Mouse (Mus musculus): ENCODE measurements around the gene Cops3. TPM values are rescaled to one million over a fixed set of nuclear protein-coding genes. Genes with fewer than 3 reads are reported as not detected.

Gene Cops3
- polyA plus RNA-seq, 1 experiment from 2014 or later = 214 TPM

- Histone ChIP-seq H3K9ac (no peak overlapping the region), H3K4me2 (replicated peaks) (no peak overlapping the region), H3K27me3 (replicated peaks) (no peaks in the 10 kb centered on the region), H3K27ac (no peak overlapping the region), H3K4me3 (no peak overlapping the region), H3K4me1 (no peaks in the 10 kb centered on the region), H3K9me3 (no peaks in the 10 kb centered on the region), H3K36me3 (peaks cover 94% of the 10 kb centered on the region)
- ATAC-seq (ENCODE audit: low FRiP score, low read depth) = no peak
- 96% methylated on average over 2 of the region's 2 CpGs for WGBS
Observed at GRCm38 (mm10) chr11:59772291-59772690, 67.3 kb downstream of the Cops3 start.

GRCm38 (mm10) chr11:59770753-59771152 lies 68.9 kb downstream of the Cops3 start:
- H3K27ac ChIP-seq = no peak overlapping the region
- no peaks in the 10 kb centered on the region for H3K9me3 ChIP-seq
- peaks cover 93% of the 10 kb centered on the region for H3K36me3 ChIP-seq
- H3K27me3 ChIP-seq (replicated peaks) = no peaks in the 10 kb centered on the region
- no peak for ATAC-seq (ENCODE audit: low FRiP score, low read depth)
- 93% methylated on average over 7 of the region's 7 CpGs for WGBS
- H3K4me3 ChIP-seq = no peak overlapping the region
- no peak overlapping the region for H3K4me2 ChIP-seq (replicated peaks)
- H3K4me1 ChIP-seq = no peaks in the 10 kb centered on the region
- H3K9ac ChIP-seq = no peak overlapping the region

- ATAC-seq (ENCODE audit: low FRiP score, low read depth) = no peak
- Histone ChIP-seq H3K27ac (no peak overlapping the region), H3K27me3 (replicated peaks) (no peaks in the 10 kb centered on the region), H3K9ac (no peak overlapping the region), H3K9me3 (no peaks in the 10 kb centered on the region), H3K4me2 (replicated peaks) (no peak overlapping the region), H3K4me1 (no peaks in the 10 kb centered on the region), H3K4me3 (no peak overlapping the region), H3K36me3 (peaks cover 94% of the 10 kb centered on the region)
- WGBS = 92% methylated on average over 6 of the region's 6 CpGs
Observed at GRCm38 (mm10) chr11:59769738-59770137, 69.9 kb downstream of the Cops3 start.

GRCm38 (mm10) chr11:59769307-59769706 lies 70.3 kb downstream of the Cops3 start:
- no peaks in the 10 kb centered on the region for H3K27me3 ChIP-seq (replicated peaks)
- no peak overlapping the region for H3K4me3 ChIP-seq
- no peak overlapping the region for H3K27ac ChIP-seq
- no peak for ATAC-seq (ENCODE audit: low FRiP score, low read depth)
- H3K4me2 ChIP-seq (replicated peaks) = no peak overlapping the region
- H3K36me3 ChIP-seq = peaks cover 96% of the 10 kb centered on the region
- no peak overlapping the region for H3K9ac ChIP-seq
- 92% methylated on average over 2 of the region's 2 CpGs for WGBS
- no peaks in the 10 kb centered on the region for H3K4me1 ChIP-seq
- H3K9me3 ChIP-seq = no peaks in the 10 kb centered on the region

Other genes with a start within 250 kb of the Cops3 start
- not detected in 2 replicates for gene Olfr223, start 246.5 kb downstream of the Cops3 start, polyA plus RNA-seq (2016; fragmentation: Nextera tagmentation; extraction: Ambion mirVana)
- gene Mprip, start 178.5 kb downstream of the Cops3 start, polyA plus RNA-seq (2016; fragmentation: Nextera tagmentation; extraction: Ambion mirVana) = 105 and 123 TPM in 2 replicates
- gene Pld6, start 52.2 kb downstream of the Cops3 start, polyA plus RNA-seq (2016; fragmentation: Nextera tagmentation; extraction: Ambion mirVana) = 1.0 and 1.7 TPM in 2 replicates
- 33.3 and 34.4 TPM in 2 replicates for gene Flcn, start 29.8 kb downstream of the Cops3 start, polyA plus RNA-seq (2016; fragmentation: Nextera tagmentation; extraction: Ambion mirVana)
- 52.3 and 53.8 TPM in 2 replicates for gene Nt5m, start 391 bp downstream of the Cops3 start, polyA plus RNA-seq (2016; fragmentation: Nextera tagmentation; extraction: Ambion mirVana)
- 39.9 and 40.7 TPM in 2 replicates for gene Med9, start 108.4 kb upstream of the Cops3 start, polyA plus RNA-seq (2016; fragmentation: Nextera tagmentation; extraction: Ambion mirVana)
- 1.2 and 1.3 TPM in 2 replicates for gene Rasd1, start 125.1 kb upstream of the Cops3 start, polyA plus RNA-seq (2016; fragmentation: Nextera tagmentation; extraction: Ambion mirVana)
- 4.9 and 6.1 TPM in 2 replicates for gene Pemt, start 206.7 kb upstream of the Cops3 start, polyA plus RNA-seq (2016; fragmentation: Nextera tagmentation; extraction: Ambion mirVana)